Mouse (Mus musculus): ENCODE data around the gene Slc25a17. TPM values are rescaled to one million over a fixed set of nuclear protein-coding genes. Genes with fewer than 3 reads are reported as not detected.

Slc25a17 gene
- polyA plus RNA-seq, 1 experiment from 2014 or later, result 61.8 TPM

GRCm38 (mm10) chr15:81361022-81361404 is 401 bp upstream of the Slc25a17 start:
- Histone ChIP-seq H3K36me3 (ENCODE audit: control insufficient read depth, insufficient read depth) (peaks cover 16% of the 10 kb centered on the region), H3K27me3 (ENCODE audit: control insufficient read depth, insufficient read depth, low read length) (no peaks in the 10 kb centered on the region), H3K27ac (ENCODE audit: low read length) (peak overlapping the region; percentile 88), H3K9ac (ENCODE audit: low read length) (peak overlapping the region; percentile 46), H3K4me3 (ENCODE audit: low read length) (peak overlapping the region; percentile 81), H3K4me1 (ENCODE audit: control insufficient read depth, insufficient read depth, low read length) (peaks cover 11% of the 10 kb centered on the region), H3K4me2 (ENCODE audit: low read depth, low read length) (peak overlapping the region; percentile 73), H3K9me3 (replicated peaks; ENCODE audit: control insufficient read depth, low read length) (no peaks in the 10 kb centered on the region)
- 33% methylated on average over 6 of the region's 6 CpGs for WGBS
- peak; percentile 37 for ATAC-seq (replicated peaks; ENCODE audit: extremely low read depth, insufficient read depth, low FRiP score)

GRCm38 (mm10) chr15:81359421-81359820 is 1.2 kb downstream of the Slc25a17 start:
- no peak overlapping the region for H3K9ac ChIP-seq (ENCODE audit: low read length)
- peaks cover 11% of the 10 kb centered on the region for H3K4me1 ChIP-seq (ENCODE audit: control insufficient read depth, insufficient read depth, low read length)
- H3K27ac ChIP-seq (ENCODE audit: low read length), result no peak overlapping the region
- no peak for ATAC-seq (replicated peaks; ENCODE audit: extremely low read depth, insufficient read depth, low FRiP score)
- H3K4me2 ChIP-seq (ENCODE audit: low read depth, low read length), result peak overlapping the region; percentile 73; the same call in 1 of the 2 replicates
- H3K36me3 ChIP-seq (ENCODE audit: control insufficient read depth, insufficient read depth), result peaks cover 5% of the 10 kb centered on the region; the same call in 1 of the 2 replicates
- no peaks in the 10 kb centered on the region for H3K9me3 ChIP-seq (replicated peaks; ENCODE audit: control insufficient read depth, low read length)
- no peak overlapping the region; the same call in 1 of the 2 replicates for H3K4me3 ChIP-seq (ENCODE audit: low read length)
- H3K27me3 ChIP-seq (ENCODE audit: control insufficient read depth, insufficient read depth, low read length), result no peaks in the 10 kb centered on the region
- WGBS, result 85% methylated on average over 5 of the region's 5 CpGs

- ATAC-seq (replicated peaks; ENCODE audit: extremely low read depth, insufficient read depth, low FRiP score), result no peak
- Histone ChIP-seq H3K36me3 (ENCODE audit: control insufficient read depth, insufficient read depth) (peaks cover 5% of the 10 kb centered on the region; the same call in 1 of the 2 replicates), H3K9me3 (replicated peaks; ENCODE audit: control insufficient read depth, low read length) (no peaks in the 10 kb centered on the region), H3K9ac (ENCODE audit: low read length) (no peak overlapping the region), H3K27ac (ENCODE audit: low read length) (no peak overlapping the region), H3K4me1 (ENCODE audit: control insufficient read depth, insufficient read depth, low read length) (peaks cover 11% of the 10 kb centered on the region), H3K4me3 (ENCODE audit: low read length) (no peak overlapping the region), H3K4me2 (ENCODE audit: low read depth, low read length) (no peak overlapping the region), H3K27me3 (ENCODE audit: control insufficient read depth, insufficient read depth, low read length) (no peaks in the 10 kb centered on the region)
- 74% methylated on average over 3 of the region's 3 CpGs for WGBS
Observed at GRCm38 (mm10) chr15:81358943-81359342, 1.7 kb downstream of the Slc25a17 start.

GRCm38 (mm10) chr15:81356946-81357345 is 3.7 kb downstream of the Slc25a17 start:
- Histone ChIP-seq H3K27ac (ENCODE audit: low read length) (no peak overlapping the region), H3K4me1 (ENCODE audit: control insufficient read depth, insufficient read depth, low read length) (peaks cover 11% of the 10 kb centered on the region), H3K4me2 (ENCODE audit: low read depth, low read length) (no peak overlapping the region), H3K9me3 (replicated peaks; ENCODE audit: control insufficient read depth, low read length) (no peaks in the 10 kb centered on the region), H3K27me3 (ENCODE audit: control insufficient read depth, insufficient read depth, low read length) (no peaks in the 10 kb centered on the region), H3K36me3 (ENCODE audit: control insufficient read depth, insufficient read depth) (no peaks in the 10 kb centered on the region), H3K9ac (ENCODE audit: low read length) (no peak overlapping the region), H3K4me3 (ENCODE audit: low read length) (no peak overlapping the region)
- 58% methylated on average over 5 of the region's 5 CpGs for WGBS
- ATAC-seq (replicated peaks; ENCODE audit: extremely low read depth, insufficient read depth, low FRiP score), result no peak

- no peak for ATAC-seq (replicated peaks; ENCODE audit: extremely low read depth, insufficient read depth, low FRiP score)
- H3K9me3 ChIP-seq (replicated peaks; ENCODE audit: control insufficient read depth, low read length), result no peaks in the 10 kb centered on the region
- no peak overlapping the region for H3K27ac ChIP-seq (ENCODE audit: low read length)
- H3K36me3 ChIP-seq (ENCODE audit: control insufficient read depth, insufficient read depth), result no peaks in the 10 kb centered on the region
- no peak overlapping the region for H3K9ac ChIP-seq (ENCODE audit: low read length)
- H3K4me3 ChIP-seq (ENCODE audit: low read length), result no peak overlapping the region
- WGBS, result 64% methylated on average over 3 of the region's 3 CpGs
- no peak overlapping the region for H3K4me2 ChIP-seq (ENCODE audit: low read depth, low read length)
- H3K27me3 ChIP-seq (ENCODE audit: control insufficient read depth, insufficient read depth, low read length), result no peaks in the 10 kb centered on the region
- peaks cover 10% of the 10 kb centered on the region for H3K4me1 ChIP-seq (ENCODE audit: control insufficient read depth, insufficient read depth, low read length)
Observed at GRCm38 (mm10) chr15:81355146-81355761, 5.4 kb downstream of the Slc25a17 start.

GRCm38 (mm10) chr15:81352638-81353037 is 8.0 kb downstream of the Slc25a17 start:
- Histone ChIP-seq H3K9ac (ENCODE audit: low read length) (no peak overlapping the region), H3K4me3 (ENCODE audit: low read length) (no peak overlapping the region), H3K36me3 (ENCODE audit: control insufficient read depth, insufficient read depth) (no peaks in the 10 kb centered on the region), H3K9me3 (replicated peaks; ENCODE audit: control insufficient read depth, low read length) (no peaks in the 10 kb centered on the region), H3K27me3 (ENCODE audit: control insufficient read depth, insufficient read depth, low read length) (no peaks in the 10 kb centered on the region), H3K27ac (ENCODE audit: low read length) (no peak overlapping the region), H3K4me2 (ENCODE audit: low read depth, low read length) (no peak overlapping the region), H3K4me1 (ENCODE audit: control insufficient read depth, insufficient read depth, low read length) (peaks cover 4% of the 10 kb centered on the region)
- WGBS, result 78% methylated on average over 1 of the region's 1 CpGs
- ATAC-seq (replicated peaks; ENCODE audit: extremely low read depth, insufficient read depth, low FRiP score), result no peak

- no peak overlapping the region for H3K4me3 ChIP-seq (ENCODE audit: low read length)
- no peaks in the 10 kb centered on the region for H3K9me3 ChIP-seq (replicated peaks; ENCODE audit: control insufficient read depth, low read length)
- no peak overlapping the region for H3K27ac ChIP-seq (ENCODE audit: low read length)
- no peak overlapping the region for H3K4me2 ChIP-seq (ENCODE audit: low read depth, low read length)
- H3K27me3 ChIP-seq (ENCODE audit: control insufficient read depth, insufficient read depth, low read length), result no peaks in the 10 kb centered on the region
- peaks cover 4% of the 10 kb centered on the region for H3K4me1 ChIP-seq (ENCODE audit: control insufficient read depth, insufficient read depth, low read length)
- 24% methylated on average over 1 of the region's 1 CpGs for WGBS
- ATAC-seq (replicated peaks; ENCODE audit: extremely low read depth, insufficient read depth, low FRiP score), result no peak
- H3K9ac ChIP-seq (ENCODE audit: low read length), result no peak overlapping the region
- H3K36me3 ChIP-seq (ENCODE audit: control insufficient read depth, insufficient read depth), result no peaks in the 10 kb centered on the region
Observed at GRCm38 (mm10) chr15:81350401-81350800, 10.2 kb downstream of the Slc25a17 start.

- Histone ChIP-seq H3K4me3 (ENCODE audit: low read length) (no peak overlapping the region), H3K27ac (ENCODE audit: low read length) (no peak overlapping the region), H3K4me2 (ENCODE audit: low read depth, low read length) (no peak overlapping the region), H3K27me3 (ENCODE audit: control insufficient read depth, insufficient read depth, low read length) (no peaks in the 10 kb centered on the region), H3K9ac (ENCODE audit: low read length) (no peak overlapping the region), H3K4me1 (ENCODE audit: control insufficient read depth, insufficient read depth, low read length) (peaks cover 4% of the 10 kb centered on the region), H3K36me3 (ENCODE audit: control insufficient read depth, insufficient read depth) (no peaks in the 10 kb centered on the region), H3K9me3 (replicated peaks; ENCODE audit: control insufficient read depth, low read length) (no peaks in the 10 kb centered on the region)
- 59% methylated on average over 2 of the region's 2 CpGs for WGBS
- ATAC-seq (replicated peaks; ENCODE audit: extremely low read depth, insufficient read depth, low FRiP score), result no peak
Observed at GRCm38 (mm10) chr15:81348366-81348765, 12.2 kb downstream of the Slc25a17 start.

GRCm38 (mm10) chr15:81347466-81347865 is 13.1 kb downstream of the Slc25a17 start:
- Histone ChIP-seq H3K4me1 (ENCODE audit: control insufficient read depth, insufficient read depth, low read length) (peaks cover 4% of the 10 kb centered on the region), H3K9ac (ENCODE audit: low read length) (no peak overlapping the region), H3K36me3 (ENCODE audit: control insufficient read depth, insufficient read depth) (no peaks in the 10 kb centered on the region; the same call in 1 of the 2 replicates), H3K27ac (ENCODE audit: low read length) (no peak overlapping the region), H3K4me3 (ENCODE audit: low read length) (no peak overlapping the region), H3K9me3 (replicated peaks; ENCODE audit: control insufficient read depth, low read length) (no peaks in the 10 kb centered on the region), H3K27me3 (ENCODE audit: control insufficient read depth, insufficient read depth, low read length) (no peaks in the 10 kb centered on the region), H3K4me2 (ENCODE audit: low read depth, low read length) (no peak overlapping the region)
- 90% methylated on average over 2 of the region's 2 CpGs for WGBS
- no peak for ATAC-seq (replicated peaks; ENCODE audit: extremely low read depth, insufficient read depth, low FRiP score)
